Mouse (Mus musculus) ES-Bruce4 (cell line): ENCODE measurements around the gene Plscr4. TPM values are rescaled to one million over a fixed set of nuclear protein-coding genes. Genes with fewer than 3 reads are reported as not detected.
A peak's percentile ranks its signal among the peaks of the same experiment; 100 is the strongest.

ENCODE experiments used
- H3K27ac ChIP-seq: 2 replicates; pipeline ENCODE4 v1.5.1; 2012; ENCODE audit warnings: low read length, inconsistent platforms; ENCODE audit not compliant: insufficient read depth
- H3K27me3 ChIP-seq: 2 replicates; pipeline ENCODE4 v1.6.1; 2012; ENCODE audit warnings: mild to moderate bottlenecking, low read length, inconsistent platforms; ENCODE audit not compliant: control insufficient read depth, poor library complexity, insufficient read depth, severe bottlenecking
- H3K36me3 ChIP-seq: 2 replicates; pipeline ENCODE4 v1.6.1; 2012; ENCODE audit warnings: inconsistent platforms, mild to moderate bottlenecking, low read length, moderate library complexity; ENCODE audit not compliant: control insufficient read depth, poor library complexity, insufficient read depth, severe bottlenecking
- H3K4me1 ChIP-seq: one replicate; pipeline ENCODE4 v1.8.1; 2011; ENCODE audit warnings: low read length; ENCODE audit not compliant: control insufficient read depth, insufficient read depth
- H3K4me3 ChIP-seq: 2 replicates; pipeline ENCODE4 v1.5.1; 2011; ENCODE audit warnings: low read depth, mild to moderate bottlenecking, low read length
- H3K9ac ChIP-seq: 2 replicates; pipeline ENCODE4 v1.6.1; 2012; ENCODE audit warnings: low read depth, mild to moderate bottlenecking, inconsistent platforms; ENCODE audit not compliant: poor library complexity, severe bottlenecking
- H3K9me3 ChIP-seq: replicated peaks from 2 replicates; pipeline ENCODE4 v1.6.1; 2012; ENCODE audit warnings: mild to moderate bottlenecking, low read length, inconsistent platforms; ENCODE audit not compliant: control insufficient read depth, poor library complexity, insufficient read depth, severe bottlenecking
- CTCF ChIP-seq: IDR thresholded peaks from one replicate; pipeline ENCODE4 v1.8.1; 2011; ENCODE audit warnings: low read depth, low read length
- EP300 ChIP-seq: IDR thresholded peaks from 2 replicates; pipeline ENCODE4 v1.6.1; 2011; ENCODE audit warnings: low read depth, low read length; ENCODE audit not compliant: insufficient read depth
- POLR2A ChIP-seq: IDR thresholded peaks from one replicate; pipeline ENCODE4 v1.8.1; 2011; ENCODE audit warnings: low read length; ENCODE audit not compliant: insufficient read depth
- polyA plus RNA-seq: library from polyadenylated mRNA; stranded (reverse); fragments of >200 nt; gene quantifications from 2 replicates; pipeline ENCODE4 v1.2.4, GENCODE M21; 2011; ENCODE audit warnings: low read depth; ENCODE audit not compliant: missing spikeins, insufficient read depth, insufficient read length

Gene Plscr4
- polyA plus RNA-seq = not detected in 2 replicates

- Histone ChIP-seq H3K36me3 (no peaks in the 10 kb centered on the region), H3K9ac (peak within 1 kb of the TSS; percentile 67), H3K27ac (no peak within 1 kb of the TSS), H3K4me1 (no peaks in the 10 kb centered on the region), H3K27me3 (peaks cover 2% of the 10 kb centered on the region; the same call in 1 of the 2 replicates), H3K4me3 (peak within 1 kb of the TSS; percentile 45), H3K9me3 (no peaks in the 10 kb centered on the region)
- TF ChIP-seq EP300 (no peak), POLR2A (no peak), CTCF (no peak)
Observed at GRCm38 (mm10) chr9:92457261-92458058, at the start of gene Plscr4. Plscr4 (plus strand) TSS chr9:92457373.

- no peaks in the 10 kb centered on the region for H3K4me1 ChIP-seq
- no peaks in the 10 kb centered on the region for H3K27me3 ChIP-seq
- peaks cover 17% of the 10 kb centered on the region for H3K9me3 ChIP-seq
- H3K36me3 ChIP-seq = no peaks in the 10 kb centered on the region
- H3K4me3 ChIP-seq = no peak overlapping the region
- H3K27ac ChIP-seq = no peak overlapping the region
- TF ChIP-seq CTCF (no peak), POLR2A (no peak), EP300 (no peak)
- H3K9ac ChIP-seq = no peak overlapping the region
Observed at GRCm38 (mm10) chr9:92410225-92410624, 46.9 kb upstream of the Plscr4 start.

GRCm38 (mm10) chr9:92412045-92412444, 45.1 kb upstream of the Plscr4 start:
- TF ChIP-seq CTCF (no peak), EP300 (no peak), POLR2A (no peak)
- Histone ChIP-seq H3K9me3 (peaks cover 13% of the 10 kb centered on the region; the same call in 1 of the 2 replicates), H3K4me3 (no peak overlapping the region), H3K27ac (no peak overlapping the region), H3K9ac (no peak overlapping the region), H3K27me3 (no peaks in the 10 kb centered on the region), H3K36me3 (no peaks in the 10 kb centered on the region), H3K4me1 (no peaks in the 10 kb centered on the region)

GRCm38 (mm10) chr9:92413684-92414083, 43.5 kb upstream of the Plscr4 start:
- Histone ChIP-seq H3K9me3 (peaks cover 13% of the 10 kb centered on the region; the same call in 1 of the 2 replicates), H3K9ac (no peak overlapping the region), H3K27me3 (no peaks in the 10 kb centered on the region), H3K4me1 (no peaks in the 10 kb centered on the region), H3K4me3 (no peak overlapping the region), H3K27ac (no peak overlapping the region), H3K36me3 (no peaks in the 10 kb centered on the region)
- TF ChIP-seq POLR2A (no peak), EP300 (no peak), CTCF (no peak)

GRCm38 (mm10) chr9:92437781-92438180, 19.4 kb upstream of the Plscr4 start:
- no peak overlapping the region for H3K27ac ChIP-seq
- no peaks in the 10 kb centered on the region for H3K9me3 ChIP-seq
- no peaks in the 10 kb centered on the region for H3K4me1 ChIP-seq
- no peak overlapping the region for H3K9ac ChIP-seq
- TF ChIP-seq CTCF = no peak
- TF ChIP-seq POLR2A = no peak
- no peak for TF ChIP-seq EP300
- H3K4me3 ChIP-seq = no peak overlapping the region
- H3K27me3 ChIP-seq = no peaks in the 10 kb centered on the region
- no peaks in the 10 kb centered on the region for H3K36me3 ChIP-seq

- H3K36me3 ChIP-seq = no peaks in the 10 kb centered on the region
- H3K27ac ChIP-seq = no peak overlapping the region
- no peaks in the 10 kb centered on the region for H3K27me3 ChIP-seq
- H3K4me3 ChIP-seq = no peak overlapping the region
- no peaks in the 10 kb centered on the region for H3K4me1 ChIP-seq
- no peak for TF ChIP-seq CTCF
- no peak for TF ChIP-seq EP300
- no peak for TF ChIP-seq POLR2A
- H3K9ac ChIP-seq = no peak overlapping the region
- H3K9me3 ChIP-seq = no peaks in the 10 kb centered on the region
Observed at GRCm38 (mm10) chr9:92441468-92441867, 15.7 kb upstream of the Plscr4 start.
